Mouse (Mus musculus): ENCODE measurements at regions not wholly inside any gene's neighbourhood (a gene's known extent, or its start where the extent isn't known, plus 50 kb on each side); places are given as distances from the start of the nearest gene placed in this dataset.

DNA sequence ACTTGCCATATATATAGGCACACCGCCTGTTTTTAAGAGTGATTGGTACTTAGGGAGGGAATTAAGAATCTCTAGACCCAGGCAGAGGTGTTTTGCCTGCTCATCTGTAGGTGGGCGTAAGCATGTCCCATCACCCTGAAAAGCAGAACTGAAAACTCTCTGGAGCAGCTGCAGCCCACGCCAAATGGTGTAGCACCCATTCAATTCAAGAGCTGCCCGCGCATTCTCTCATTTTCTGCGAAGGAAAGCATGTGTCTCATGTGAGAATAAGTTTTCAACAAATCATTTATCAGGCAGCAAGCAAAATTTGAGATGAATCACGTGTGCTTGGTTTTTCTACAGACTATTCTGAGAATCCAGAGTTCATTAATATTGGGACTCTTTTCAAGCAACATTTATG is 252.7 kb downstream of the Ptprc start:
- Histone ChIP-seq H3K4me2 (ENCODE audit: low read depth, low read length) (no peak overlapping the region), H3K4me1 (ENCODE audit: control insufficient read depth, insufficient read depth, low read length) (peaks cover 28% of the 10 kb centered on the region), H3K27ac (replicated peaks; ENCODE audit: low read depth, low read length) (no peak overlapping the region), H3K4me3 (ENCODE audit: low read depth, low read length) (no peak overlapping the region), H3K36me3 (ENCODE audit: control insufficient read depth, insufficient read depth, low read length) (peaks cover 9% of the 10 kb centered on the region; the same call in 1 of the 2 replicates), H3K9me3 (ENCODE audit: control insufficient read depth, low read length) (no peaks in the 10 kb centered on the region), H3K9ac (ENCODE audit: low read depth, low read length) (no peak overlapping the region), H3K27me3 (replicated peaks; ENCODE audit: control insufficient read depth, insufficient read depth, low read length) (no peaks in the 10 kb centered on the region)
- WGBS, result 78% methylated on average over 7 of the region's 7 CpGs
- no peak for ATAC-seq (ENCODE audit: low read depth)
- no peak for DNase-seq (ENCODE audit: low spot score)

DNA sequence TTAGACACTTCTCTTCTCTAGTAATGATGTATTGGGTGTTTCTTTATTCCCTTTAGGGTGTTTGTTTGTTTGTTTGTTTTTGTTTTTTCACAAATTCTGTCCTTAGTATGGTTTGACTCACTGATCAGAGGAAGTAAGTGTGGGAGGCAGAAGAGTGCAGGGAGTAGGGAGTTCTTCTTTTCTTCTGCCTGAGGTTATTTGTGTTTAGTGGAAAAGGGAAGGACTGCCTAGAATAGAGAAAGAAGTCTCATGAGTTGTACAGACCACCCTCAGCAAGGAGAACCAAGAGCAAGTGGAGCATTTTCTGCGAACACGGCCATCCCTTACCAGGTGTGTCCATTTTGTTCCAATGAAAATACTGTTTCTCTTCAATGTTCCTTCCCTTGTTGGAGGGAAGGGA is 253.9 kb downstream of the Ptprc start:
- ATAC-seq (ENCODE audit: low read depth) (no peak), DNase-seq (ENCODE audit: low spot score) (no peak)
- Histone ChIP-seq H3K36me3 (ENCODE audit: control insufficient read depth, insufficient read depth, low read length) (peaks cover 7% of the 10 kb centered on the region; the same call in 1 of the 2 replicates), H3K27me3 (replicated peaks; ENCODE audit: control insufficient read depth, insufficient read depth, low read length) (no peaks in the 10 kb centered on the region), H3K4me1 (ENCODE audit: control insufficient read depth, insufficient read depth, low read length) (peaks cover 17% of the 10 kb centered on the region; the same call in 1 of the 2 replicates), H3K9ac (ENCODE audit: low read depth, low read length) (no peak overlapping the region), H3K27ac (replicated peaks; ENCODE audit: low read depth, low read length) (no peak overlapping the region), H3K4me2 (ENCODE audit: low read depth, low read length) (no peak overlapping the region), H3K9me3 (ENCODE audit: control insufficient read depth, low read length) (no peaks in the 10 kb centered on the region), H3K4me3 (ENCODE audit: low read depth, low read length) (no peak overlapping the region)
- 74% methylated on average over 2 of the region's 2 CpGs for WGBS

DNA sequence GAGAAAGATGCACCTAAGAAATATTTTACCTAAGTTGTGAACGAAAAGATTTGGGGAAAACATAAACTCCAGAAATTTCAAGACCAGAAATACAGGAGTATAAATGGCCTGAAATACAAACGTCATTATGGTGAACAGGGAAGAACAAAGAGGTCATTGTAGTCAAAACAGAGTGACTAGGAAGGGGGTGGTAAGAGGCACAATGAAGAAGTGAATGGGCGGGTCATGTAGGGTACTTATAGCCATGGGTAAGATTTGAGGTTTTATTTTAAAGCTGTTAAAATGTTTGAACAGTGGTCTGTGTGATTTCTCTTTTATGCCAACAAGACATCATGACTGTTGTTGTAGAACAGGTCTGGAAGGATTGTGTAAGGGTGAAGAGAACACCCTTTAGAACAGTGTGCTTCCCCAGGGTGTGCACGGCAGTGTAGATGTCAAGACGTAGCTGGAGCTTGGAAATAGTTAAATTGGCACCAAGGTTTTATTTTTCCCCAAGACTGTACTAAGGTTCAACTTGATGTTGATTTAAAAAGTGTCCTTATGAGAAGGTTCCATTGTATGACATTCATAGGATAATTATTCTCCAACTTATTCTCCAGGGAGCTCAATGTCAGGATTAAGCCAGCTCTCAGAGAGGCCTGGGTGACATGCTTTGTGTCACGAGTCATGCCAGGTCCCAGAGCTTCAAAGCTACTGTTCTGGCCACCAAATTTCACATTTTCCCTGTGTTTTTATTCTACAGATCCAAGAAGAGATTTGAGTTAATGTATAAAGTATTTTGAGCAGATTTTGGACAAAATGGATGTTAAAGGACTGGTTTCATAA is 255.6 kb downstream of the Ptprc start:
- Histone ChIP-seq H3K27ac (replicated peaks; ENCODE audit: low read depth, low read length) (no peak overlapping the region), H3K4me3 (ENCODE audit: low read depth, low read length) (no peak overlapping the region), H3K4me1 (ENCODE audit: control insufficient read depth, insufficient read depth, low read length) (peaks cover 13% of the 10 kb centered on the region; the same call in 1 of the 2 replicates), H3K4me2 (ENCODE audit: low read depth, low read length) (no peak overlapping the region), H3K9ac (ENCODE audit: low read depth, low read length) (no peak overlapping the region), H3K27me3 (replicated peaks; ENCODE audit: control insufficient read depth, insufficient read depth, low read length) (no peaks in the 10 kb centered on the region), H3K36me3 (ENCODE audit: control insufficient read depth, insufficient read depth, low read length) (peaks cover 7% of the 10 kb centered on the region; the same call in 1 of the 2 replicates), H3K9me3 (ENCODE audit: control insufficient read depth, low read length) (no peaks in the 10 kb centered on the region)
- WGBS, result 60% methylated on average over 6 of the region's 6 CpGs
- DNase-seq (ENCODE audit: low spot score) (no peak), ATAC-seq (ENCODE audit: low read depth) (peak; percentile 41; the same call in 1 of the 2 replicates)

DNA sequence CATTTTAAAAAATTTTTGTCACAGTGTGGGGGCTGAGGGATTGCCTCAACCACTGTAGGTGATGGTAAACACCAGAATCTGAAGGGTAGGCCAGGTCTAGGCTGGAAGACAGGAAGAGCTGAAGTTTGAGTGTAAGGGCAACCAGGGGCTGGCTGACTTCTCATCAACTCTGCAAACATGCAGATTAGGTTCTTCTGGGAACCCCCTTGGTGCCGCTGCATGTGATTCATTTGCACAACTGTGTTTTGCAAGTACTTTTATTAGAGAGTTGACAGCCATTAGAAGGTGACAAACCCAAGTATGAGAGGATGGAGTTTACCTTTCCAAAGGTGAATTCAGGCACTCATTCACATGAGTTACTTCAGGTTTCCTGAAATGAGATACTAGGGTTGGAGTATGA is 258.1 kb downstream of the Ptprc start:
- no peak for ATAC-seq (ENCODE audit: low read depth)
- no peak overlapping the region for H3K4me3 ChIP-seq (ENCODE audit: low read depth, low read length)
- H3K27ac ChIP-seq (replicated peaks; ENCODE audit: low read depth, low read length), result no peak overlapping the region
- H3K4me1 ChIP-seq (ENCODE audit: control insufficient read depth, insufficient read depth, low read length), result peaks cover 11% of the 10 kb centered on the region; the same call in 1 of the 2 replicates
- H3K36me3 ChIP-seq (ENCODE audit: control insufficient read depth, insufficient read depth, low read length), result 0 out of 2 replicates have a peak, but pooled peaks cover 7% of the 10 kb centered on the region
- H3K9ac ChIP-seq (ENCODE audit: low read depth, low read length), result no peak overlapping the region
- no peaks in the 10 kb centered on the region for H3K9me3 ChIP-seq (ENCODE audit: control insufficient read depth, low read length)
- 68% methylated on average over 1 of the region's 1 CpGs for WGBS
- H3K4me2 ChIP-seq (ENCODE audit: low read depth, low read length), result no peak overlapping the region
- no peak for DNase-seq (ENCODE audit: low spot score)
- no peaks in the 10 kb centered on the region for H3K27me3 ChIP-seq (replicated peaks; ENCODE audit: control insufficient read depth, insufficient read depth, low read length)

DNA sequence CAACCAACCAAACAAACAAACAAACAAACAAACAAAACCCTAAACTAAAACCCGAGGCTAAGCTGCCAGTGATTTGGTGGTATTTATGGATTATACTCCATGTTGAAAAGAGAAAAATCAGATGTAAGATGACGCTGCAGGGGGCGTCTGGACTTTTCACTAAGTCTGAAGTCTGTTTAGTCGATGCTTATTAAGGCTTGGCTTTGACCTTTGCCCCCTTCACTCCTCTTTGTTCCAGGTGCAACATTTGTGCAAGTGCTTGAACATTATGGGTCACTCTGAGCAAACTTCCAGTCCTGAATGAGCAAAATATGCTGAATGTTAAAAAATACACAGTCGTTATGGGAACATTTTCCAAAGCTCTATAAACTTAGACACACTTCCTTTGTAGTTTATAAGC is 268.6 kb downstream of the Ptprc start:
- no peak for DNase-seq (ENCODE audit: low spot score)
- WGBS, result 29% methylated on average over 5 of the region's 5 CpGs
- H3K27ac ChIP-seq (replicated peaks; ENCODE audit: low read depth, low read length), result no peak overlapping the region
- peaks cover 20% of the 10 kb centered on the region for H3K4me1 ChIP-seq (ENCODE audit: control insufficient read depth, insufficient read depth, low read length)
- no peak overlapping the region for H3K9ac ChIP-seq (ENCODE audit: low read depth, low read length)
- no peaks in the 10 kb centered on the region for H3K9me3 ChIP-seq (ENCODE audit: control insufficient read depth, low read length)
- H3K27me3 ChIP-seq (replicated peaks; ENCODE audit: control insufficient read depth, insufficient read depth, low read length), result no peaks in the 10 kb centered on the region
- no peak for ATAC-seq (ENCODE audit: low read depth)
- no peak overlapping the region for H3K4me2 ChIP-seq (ENCODE audit: low read depth, low read length)
- peaks cover 16% of the 10 kb centered on the region; the same call in 1 of the 2 replicates for H3K36me3 ChIP-seq (ENCODE audit: control insufficient read depth, insufficient read depth, low read length)
- H3K4me3 ChIP-seq (ENCODE audit: low read depth, low read length), result no peak overlapping the region

DNA sequence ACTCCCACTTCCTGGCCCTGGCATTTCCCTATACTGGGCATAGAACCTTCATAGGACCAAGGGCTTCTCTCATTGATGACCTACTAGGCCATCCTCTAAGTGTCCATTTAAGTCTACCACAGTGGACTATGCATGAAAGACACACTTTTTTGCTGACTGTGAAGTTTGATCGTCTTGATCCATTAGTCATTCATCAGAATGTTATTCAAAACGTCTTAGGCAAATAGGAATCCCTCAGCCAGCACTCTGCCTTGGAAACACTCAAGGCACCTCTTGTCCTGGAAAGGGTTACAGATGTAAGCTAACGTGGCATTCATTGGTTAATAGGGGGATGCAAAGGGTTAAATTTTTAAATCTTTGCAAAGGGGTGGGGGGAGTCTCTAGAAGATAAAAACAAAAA is 269.0 kb downstream of the Ptprc start:
- Histone ChIP-seq H3K4me1 (ENCODE audit: control insufficient read depth, insufficient read depth, low read length) (peaks cover 21% of the 10 kb centered on the region), H3K36me3 (ENCODE audit: control insufficient read depth, insufficient read depth, low read length) (peaks cover 12% of the 10 kb centered on the region; the same call in 1 of the 2 replicates), H3K27me3 (replicated peaks; ENCODE audit: control insufficient read depth, insufficient read depth, low read length) (no peaks in the 10 kb centered on the region), H3K27ac (replicated peaks; ENCODE audit: low read depth, low read length) (no peak overlapping the region), H3K4me2 (ENCODE audit: low read depth, low read length) (no peak overlapping the region), H3K4me3 (ENCODE audit: low read depth, low read length) (no peak overlapping the region), H3K9me3 (ENCODE audit: control insufficient read depth, low read length) (no peaks in the 10 kb centered on the region), H3K9ac (ENCODE audit: low read depth, low read length) (no peak overlapping the region)
- WGBS, result 46% methylated on average over 3 of the region's 3 CpGs
- no peak for DNase-seq (ENCODE audit: low spot score)
- no peak for ATAC-seq (ENCODE audit: low read depth)

DNA sequence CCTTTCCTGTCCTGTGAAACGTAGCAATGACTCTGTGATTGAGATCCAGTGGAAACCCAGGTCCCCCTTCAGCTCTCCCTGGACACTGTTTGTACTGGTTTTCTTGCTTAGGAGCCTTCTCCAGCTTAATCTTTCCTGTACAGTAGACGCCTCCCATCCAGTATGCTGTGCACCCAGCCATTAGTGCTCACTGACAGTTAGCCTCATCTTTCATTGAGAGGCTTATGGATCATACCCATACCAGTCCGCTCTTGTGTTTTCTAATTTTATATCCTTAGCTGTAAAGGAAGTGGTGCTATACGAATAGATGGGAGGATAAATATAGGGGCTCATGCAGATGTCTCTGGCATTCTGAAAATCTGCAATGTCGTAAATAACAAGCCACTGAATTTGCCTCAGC is 269.9 kb downstream of the Ptprc start:
- Histone ChIP-seq H3K27me3 (replicated peaks; ENCODE audit: control insufficient read depth, insufficient read depth, low read length) (no peaks in the 10 kb centered on the region), H3K9me3 (ENCODE audit: control insufficient read depth, low read length) (no peaks in the 10 kb centered on the region), H3K36me3 (ENCODE audit: control insufficient read depth, insufficient read depth, low read length) (peaks cover 7% of the 10 kb centered on the region; the same call in 1 of the 2 replicates), H3K27ac (replicated peaks; ENCODE audit: low read depth, low read length) (0 out of 2 replicates have a peak overlapping the region, but pooled peaks have one; percentile 12), H3K4me1 (ENCODE audit: control insufficient read depth, insufficient read depth, low read length) (peaks cover 21% of the 10 kb centered on the region), H3K4me3 (ENCODE audit: low read depth, low read length) (no peak overlapping the region), H3K9ac (ENCODE audit: low read depth, low read length) (no peak overlapping the region), H3K4me2 (ENCODE audit: low read depth, low read length) (no peak overlapping the region)
- DNase-seq (ENCODE audit: low spot score) (no peak), ATAC-seq (ENCODE audit: low read depth) (no peak; the same call in 1 of the 2 replicates)
- 66% methylated on average over 5 of the region's 5 CpGs for WGBS

DNA sequence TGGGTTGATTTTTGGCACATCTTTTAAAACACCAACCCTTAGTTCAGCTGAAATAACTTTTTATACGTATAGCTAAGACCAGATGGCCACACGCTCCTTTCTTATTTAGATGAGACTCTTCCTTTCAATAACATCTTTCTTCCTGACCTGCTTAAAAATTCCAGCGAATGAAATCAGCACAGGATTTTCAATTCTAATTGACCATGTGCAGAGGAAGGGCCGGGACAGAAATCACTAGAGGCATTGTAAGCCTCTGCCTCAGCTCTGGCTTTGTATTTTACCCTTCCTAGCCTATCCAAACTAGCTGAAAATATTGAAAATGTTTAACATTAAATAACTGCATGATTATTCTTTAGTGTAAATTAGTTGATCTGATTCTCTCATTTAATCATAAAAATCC is 272.2 kb downstream of the Ptprc start:
- Histone ChIP-seq H3K27me3 (replicated peaks; ENCODE audit: control insufficient read depth, insufficient read depth, low read length) (no peaks in the 10 kb centered on the region), H3K27ac (replicated peaks; ENCODE audit: low read depth, low read length) (no peak overlapping the region), H3K36me3 (ENCODE audit: control insufficient read depth, insufficient read depth, low read length) (no peaks in the 10 kb centered on the region), H3K4me1 (ENCODE audit: control insufficient read depth, insufficient read depth, low read length) (peaks cover 16% of the 10 kb centered on the region), H3K9me3 (ENCODE audit: control insufficient read depth, low read length) (no peaks in the 10 kb centered on the region), H3K9ac (ENCODE audit: low read depth, low read length) (peak overlapping the region; percentile 27; the same call in 1 of the 2 replicates), H3K4me3 (ENCODE audit: low read depth, low read length) (peak overlapping the region; percentile 14), H3K4me2 (ENCODE audit: low read depth, low read length) (peak overlapping the region; percentile 75)
- 45% methylated on average over 4 of the region's 4 CpGs for WGBS
- ATAC-seq (ENCODE audit: low read depth) (no peak), DNase-seq (ENCODE audit: low spot score) (no peak)
